Comparison of ENCODE assay signal across 17 mouse cellular contexts in genomic region chr6:140348578-140348977, GRCm38 (mm10).
"Had no signal": no experiment of that assay in that cellular context is flagged by ENCODE, and none has a peak within 500 bp of the region (broad histone marks: within the 10 kb centered on the region; RNA-seq: fewer than 3 reads in every experiment).

No protein-coding gene starts in this region.

- H3K4me1 ChIP-seq: limb, embryonic 12.5 days; neural tube, embryonic 15.5 days had no signal

- H3K4me2 ChIP-seq: kidney, embryonic 15.5 days; limb, embryonic 12.5 days; midbrain, embryonic 12.5 days; neural tube, embryonic 15.5 days had no signal

- H3K4me3 ChIP-seq: kidney, embryonic 15.5 days; left cerebral cortex, adult 2 months; limb, embryonic 12.5 days; megakaryocyte, embryonic 14.5 days; midbrain, embryonic 12.5 days; neural tube, embryonic 15.5 days had no signal

- H3K9ac ChIP-seq: kidney, embryonic 15.5 days; limb, embryonic 12.5 days; liver, embryonic 14.5 days; midbrain, embryonic 12.5 days; neural tube, embryonic 15.5 days had no signal

- DNase-seq: kidney, adult 2 months; kidney, postnatal 14 days; liver; lung, adult 18-20 months; lung, postnatal 10 days; lung, postnatal 4 days; right cerebral cortex, adult 18-20 months; right cerebral cortex, postnatal 25 days; thymus, adult 2 months; thymus, postnatal 36 days had no signal

- H3K27ac ChIP-seq: kidney, embryonic 15.5 days; left cerebral cortex, adult 2 months; limb, embryonic 12.5 days; liver, embryonic 14.5 days; midbrain, embryonic 12.5 days; neural tube, embryonic 15.5 days had no signal

- H3K36me3 ChIP-seq: kidney, embryonic 15.5 days; limb, embryonic 12.5 days; midbrain, embryonic 12.5 days; neural tube, embryonic 15.5 days had no signal

- H3K27me3 ChIP-seq: kidney, embryonic 15.5 days; limb, embryonic 12.5 days; megakaryocyte, embryonic 14.5 days; midbrain, embryonic 12.5 days; neural tube, embryonic 15.5 days had no signal

- H3K9me3 ChIP-seq: midbrain, embryonic 12.5 days; neural tube, embryonic 15.5 days had no signal
